Mouse (Mus musculus) ES-E14 (cell line): ENCODE data around the gene Prelid3b. TPM values are rescaled to one million over a fixed set of nuclear protein-coding genes. Genes with fewer than 3 reads are reported as not detected.

ENCODE experiments used
- DNase-seq: peaks from one replicate; pipeline ENCODE4 v3.0.0-alpha.2; 2013; ENCODE audit warnings: low read depth, low spot score
- H3K27ac ChIP-seq: 2 replicates; pipeline ENCODE4 v1.5.1; 2012; ENCODE audit warnings: low read depth, mild to moderate bottlenecking, low read length, moderate library complexity, mixed read lengths; ENCODE audit not compliant: poor library complexity, insufficient read depth, severe bottlenecking
- H3K36me3 ChIP-seq: 2 replicates; pipeline ENCODE4 v1.6.1; 2012; ENCODE audit warnings: mild to moderate bottlenecking, low read length, moderate library complexity, mixed read lengths; ENCODE audit not compliant: control insufficient read depth, poor library complexity, insufficient read depth, severe bottlenecking
- H3K4me1 ChIP-seq, 2 experiments: fragments of 150-350 bp in 1 of 2; sonication (generic) in 1 of 2; 2 replicates each; pipeline ENCODE4 v1.6.1; 2012; ENCODE audit warnings: low read length in 2 of 2, mild to moderate bottlenecking in 1 of 2, mixed read lengths in 1 of 2; ENCODE audit not compliant: control insufficient read depth in 2 of 2, insufficient read depth in 2 of 2, poor library complexity in 1 of 2
- H3K4me3 ChIP-seq, 2 experiments: fragments of 150-350 bp in 1 of 2; sonication (generic) in 1 of 2; 2 replicates each; pipeline ENCODE4 v1.5.1; 2012; ENCODE audit warnings: low read length in 2 of 2, low read depth in 1 of 2, mild to moderate bottlenecking in 1 of 2, mixed read lengths in 1 of 2; ENCODE audit not compliant: insufficient read depth in 1 of 2, poor library complexity in 1 of 2, severe bottlenecking in 1 of 2
- H3K9ac ChIP-seq: 2 replicates; pipeline ENCODE4 v1.6.1; 2012; ENCODE audit warnings: low read depth, mild to moderate bottlenecking, low read length, mixed read lengths; ENCODE audit not compliant: poor library complexity, insufficient read depth, severe bottlenecking
- H3K9me3 ChIP-seq: fragments of 150-350 bp; sonication (generic); 2 replicates; pipeline ENCODE4 v1.6.1; 2012; ENCODE audit warnings: low read depth, mild to moderate bottlenecking, low read length; ENCODE audit not compliant: control insufficient read depth, insufficient read depth
- CHD2 ChIP-seq: IDR thresholded peaks from 2 replicates; pipeline ENCODE4 v1.6.1; 2014; ENCODE audit warnings: mild to moderate bottlenecking, low read depth, low read length, inconsistent platforms
- HCFC1 ChIP-seq: IDR thresholded peaks from 2 replicates; pipeline ENCODE4 v1.6.1; 2012; ENCODE audit warnings: low read length, inconsistent platforms, borderline replicate concordance; ENCODE audit not compliant: insufficient read depth
- MAFK ChIP-seq: IDR thresholded peaks from 2 replicates; pipeline ENCODE4 v1.6.1; 2014; ENCODE audit warnings: mild to moderate bottlenecking, low read depth, low read length, inconsistent platforms; ENCODE audit not compliant: insufficient read depth
- ZC3H11A ChIP-seq: IDR thresholded peaks from 2 replicates; pipeline ENCODE4 v1.6.1; 2012; ENCODE audit warnings: low read depth, mild to moderate bottlenecking, inconsistent platforms, low read length, borderline replicate concordance
- ZNF384 ChIP-seq: IDR thresholded peaks from 2 replicates; pipeline ENCODE4 v1.6.1; 2012; ENCODE audit warnings: low read depth, low read length, inconsistent platforms
- in situ Hi-C, 2 experiments: fragments of 600-800 bp; cut with MboI; formaldehyde crosslinking; loops; one replicate each; pipeline ENCODE4 v1.15.1; 2025; ENCODE audit warnings: low sequenced_read_pairs in 2 of 2, inconsistent platforms in 1 of 2; ENCODE audit not compliant: unreplicated experiment in 2 of 2
- total RNA-seq: library from RNA; depleted of rRNA; stranded (reverse); fragments of 300-350 nt; gene quantifications from 2 replicates; pipeline ENCODE4 v1.2.3, GENCODE M21; 2012; rRNA removed

Prelid3b gene
- total RNA-seq = 52.4 and 63.4 TPM in 2 replicates

DNA sequence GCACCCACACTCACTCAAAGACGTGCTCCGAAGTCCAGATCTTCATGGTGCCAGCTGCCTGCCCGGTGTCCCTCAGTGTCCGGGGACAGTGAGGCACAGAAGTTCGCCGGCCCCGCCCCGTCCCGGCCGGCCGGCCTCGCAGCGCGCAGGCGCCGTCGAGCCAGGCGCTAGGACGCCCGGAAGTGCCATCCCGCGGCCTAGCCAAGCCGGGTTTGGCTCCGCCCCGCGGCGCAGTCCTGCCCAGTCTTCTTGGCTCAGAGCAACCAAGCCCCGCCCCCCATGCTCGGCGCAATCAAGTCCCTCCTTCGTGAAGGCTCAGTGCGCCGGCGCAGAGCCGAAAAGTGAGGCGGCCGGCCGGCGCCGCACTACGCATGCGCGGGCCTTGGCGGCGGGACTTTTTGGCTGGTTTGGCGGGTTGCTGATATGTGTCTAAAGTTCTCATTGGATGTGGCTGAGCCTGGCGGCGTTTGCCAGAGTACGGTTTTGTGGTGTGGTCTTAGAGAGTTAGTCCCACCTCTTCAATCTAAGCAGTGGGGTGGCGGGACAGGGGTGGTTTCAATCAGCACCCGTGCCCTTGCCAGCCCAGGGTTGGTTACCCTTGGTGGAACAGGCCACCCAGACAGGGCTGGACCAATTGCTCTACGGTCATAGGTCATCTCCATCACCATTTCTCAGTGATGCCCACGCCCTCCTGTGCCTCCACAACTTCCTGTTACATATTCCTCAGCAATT lies at the start of gene Prelid3b:
Gene Prelid3b (minus strand): TSS at position 264 of the 732 bp plus-strand sequence.
- DNase-seq = peak; percentile 99
- peak within 1 kb of the TSS; percentile 94 for H3K9ac ChIP-seq
- peaks cover 16% of the 10 kb centered on the region for H3K36me3 ChIP-seq
- TF ChIP-seq HCFC1 (peak; percentile 34; the same call in 1 of the 2 replicates), MAFK (no peak)
- H3K4me3 ChIP-seq = peak within 1 kb of the TSS; percentile 81 to 88
- peak within 1 kb of the TSS; percentile 72 for H3K27ac ChIP-seq
- H3K9me3 ChIP-seq = no peaks in the 10 kb centered on the region
- peaks cover 5 to 7% of the 10 kb centered on the region in 2 experiments; a peak in 3 of 4 replicates for H3K4me1 ChIP-seq
- in situ Hi-C loops = no loop called here

DNA sequence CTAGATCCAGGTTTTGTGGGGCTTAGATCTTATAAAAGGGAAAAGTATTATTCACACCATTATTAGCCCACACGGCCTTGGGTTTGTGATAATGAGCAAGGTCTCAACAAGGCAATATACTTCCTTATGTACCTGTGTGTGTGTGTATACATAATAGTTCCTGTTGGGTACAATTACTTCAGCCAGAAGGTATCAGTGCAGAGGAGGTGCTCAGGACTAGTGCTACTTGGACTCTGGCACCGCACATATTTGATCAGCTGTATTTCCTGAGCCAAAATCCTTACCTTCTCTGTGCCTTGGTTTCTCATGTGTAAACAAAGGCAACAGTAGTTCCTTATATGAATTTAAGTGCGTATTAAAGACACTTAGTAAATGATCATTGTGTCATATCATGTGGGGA lies 49.3 kb upstream of the Prelid3b start:
- no peak for TF ChIP-seq CHD2
- no peak for TF ChIP-seq ZC3H11A
- TF ChIP-seq ZNF384 = no peak
- no peak for TF ChIP-seq MAFK
- no peak for TF ChIP-seq HCFC1
- Histone ChIP-seq H3K9ac (no peak overlapping the region), H3K36me3 (no peaks in the 10 kb centered on the region), H3K9me3 (no peaks in the 10 kb centered on the region), H3K4me3 (no peak overlapping the region), H3K27ac (no peak overlapping the region), H3K4me1 (no peaks in the 10 kb centered on the region)
- DNase-seq = no peak
- in situ Hi-C loops = no loop called here

DNA sequence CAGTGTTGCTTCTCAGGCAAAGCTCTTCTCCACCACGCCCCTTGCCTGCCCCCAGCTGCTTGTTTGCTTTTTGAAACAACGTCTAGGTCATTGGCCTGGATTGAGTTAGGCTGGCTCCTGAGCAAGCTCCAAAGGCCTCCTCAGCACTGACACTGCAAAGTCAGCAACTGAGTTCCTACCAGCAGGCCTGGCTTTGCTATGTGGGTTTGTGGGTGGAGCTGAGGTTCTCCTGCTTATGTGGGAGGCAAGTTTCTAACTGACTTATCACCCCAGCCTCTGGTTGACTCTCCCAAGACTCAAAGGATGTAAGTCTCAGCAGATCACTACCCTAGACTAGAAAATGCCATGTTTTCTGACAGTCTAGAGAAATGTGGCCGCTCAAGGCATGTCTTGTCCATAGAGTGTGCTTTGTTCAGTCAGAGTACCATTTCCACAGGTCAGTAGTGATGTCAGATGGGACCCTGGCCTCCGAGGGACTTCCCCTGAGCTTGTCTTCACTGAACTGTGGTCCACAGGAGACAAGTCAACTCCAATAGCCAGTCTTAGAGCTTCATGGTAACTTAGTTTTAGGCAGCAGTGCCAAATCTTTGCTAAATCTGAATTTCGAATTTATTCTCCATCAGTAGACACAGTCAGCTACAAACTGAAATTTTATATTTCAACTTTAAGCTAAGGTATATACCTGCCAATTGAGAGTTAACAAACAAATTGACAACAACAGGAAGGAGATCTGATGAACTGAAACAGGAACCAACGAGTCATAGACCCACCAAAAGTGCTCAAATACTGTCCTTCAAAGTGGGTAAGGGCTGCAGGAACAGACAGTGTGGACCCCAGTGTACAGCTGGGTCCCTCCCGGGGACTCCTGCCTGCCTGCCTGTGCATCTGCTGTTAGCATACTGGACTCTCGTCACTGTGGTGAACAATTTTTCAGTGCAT lies 44.5 kb upstream of the Prelid3b start:
- no peaks in the 10 kb centered on the region for H3K4me1 ChIP-seq
- DNase-seq = no peak
- no peaks in the 10 kb centered on the region for H3K36me3 ChIP-seq
- in situ Hi-C loops = no loop called here
- no peak for TF ChIP-seq ZC3H11A
- TF ChIP-seq MAFK = no peak
- no peak for TF ChIP-seq ZNF384
- no peak for TF ChIP-seq CHD2
- no peak for TF ChIP-seq HCFC1
- no peak overlapping the region for H3K27ac ChIP-seq
- H3K9ac ChIP-seq = no peak overlapping the region
- no peak overlapping the region for H3K4me3 ChIP-seq
- H3K9me3 ChIP-seq = no peaks in the 10 kb centered on the region

DNA sequence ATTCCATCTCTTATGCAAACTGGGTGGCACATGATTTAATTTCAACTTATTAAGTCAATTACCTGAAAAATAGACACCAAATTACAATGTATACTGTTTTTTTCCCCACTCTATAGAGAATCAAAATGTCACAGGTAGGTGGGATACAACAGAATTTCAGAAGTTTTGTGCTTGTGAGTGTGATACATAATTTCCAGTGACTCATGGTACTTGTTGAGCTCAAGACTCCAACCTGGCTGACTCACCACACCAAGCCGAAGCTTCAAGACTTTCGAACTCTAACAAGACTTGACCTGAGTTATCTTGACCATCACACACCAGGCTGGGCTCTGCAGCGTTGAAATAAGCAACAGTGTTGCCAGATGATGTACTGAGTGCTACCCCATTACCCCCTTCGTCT lies 42.0 kb upstream of the Prelid3b start:
- Histone ChIP-seq H3K4me1 (no peaks in the 10 kb centered on the region), H3K9me3 (no peaks in the 10 kb centered on the region), H3K27ac (no peak overlapping the region), H3K36me3 (no peaks in the 10 kb centered on the region), H3K4me3 (no peak overlapping the region), H3K9ac (no peak overlapping the region)
- DNase-seq = no peak
- no peak for TF ChIP-seq MAFK
- TF ChIP-seq HCFC1 = no peak
- no peak for TF ChIP-seq ZNF384
- TF ChIP-seq CHD2 = no peak
- TF ChIP-seq ZC3H11A = no peak
- in situ Hi-C loops = no loop called here
